Mouse (Mus musculus) stomach, embryonic 14.5 days (tissue): ENCODE results near the gene Tecta. TPM values are rescaled to one million over a fixed set of nuclear protein-coding genes. Genes with fewer than 3 reads are reported as not detected.

Experiments used
- ATAC-seq: fragments of 200-750 bp; cut with Nextera tagmentation; 2 replicates; pipeline ENCODE4 v1.8.0; 2017; ENCODE audit warnings: low read depth, moderate TSS enrichment; ENCODE audit not compliant: insufficient number of reproducible peaks, insufficient read depth, low FRiP score
- H3K27ac ChIP-seq: fragments of 300-500 bp; sonication (generic); 2 replicates; pipeline ENCODE4 v1.5.1; 2014; ENCODE audit warnings: mild to moderate bottlenecking, low read length, moderate library complexity, mixed read lengths
- H3K27me3 ChIP-seq: fragments of 300-500 bp; sonication (generic); 2 replicates; pipeline ENCODE4 v1.6.1; 2014; ENCODE audit warnings: low read length, control low read depth, mixed read lengths; ENCODE audit not compliant: control insufficient read depth, insufficient read depth
- H3K36me3 ChIP-seq: fragments of 300-500 bp; sonication (generic); 2 replicates; pipeline ENCODE4 v1.6.1; 2014; ENCODE audit warnings: mild to moderate bottlenecking, control low read depth, low read length, moderate library complexity, mixed read lengths; ENCODE audit not compliant: control insufficient read depth, insufficient read depth
- H3K4me1 ChIP-seq: fragments of 300-500 bp; sonication (generic); 2 replicates; pipeline ENCODE4 v1.6.1; 2014; ENCODE audit warnings: low read length, control low read depth, mixed read lengths; ENCODE audit not compliant: control insufficient read depth, insufficient read depth
- H3K4me2 ChIP-seq: fragments of 300-500 bp; sonication (generic); replicated peaks from 2 replicates; pipeline ENCODE4 v1.6.1; 2014; ENCODE audit warnings: low read depth, low read length, control low read depth
- H3K4me3 ChIP-seq: fragments of 300-500 bp; sonication (generic); 2 replicates; pipeline ENCODE4 v1.5.1; 2014; ENCODE audit warnings: low read depth, low read length, control low read depth
- H3K9ac ChIP-seq: fragments of 300-500 bp; sonication (generic); replicated peaks from 2 replicates; pipeline ENCODE4 v1.6.1; 2014; ENCODE audit warnings: low read depth, mild to moderate bottlenecking, control low read depth, low read length, moderate library complexity, mixed read lengths
- H3K9me3 ChIP-seq: fragments of 300-500 bp; sonication (generic); 2 replicates; pipeline ENCODE4 v1.6.1; 2016; ENCODE audit warnings: low read depth, low read length, control low read depth; ENCODE audit not compliant: control insufficient read depth
- WGBS: fragments of 180-500 bp; shearing (Covaris S2); extraction: QIAGEN DNeasy Blood & Tissue Kit; methylation state at CpG from one replicate; pipeline ENCODE4 v1.1.7; 2014; 5-methylcytosine and 5-hydroxymethylcytosine counted together
- polyA plus RNA-seq: library from polyadenylated mRNA; unstranded; fragments of >200 nt; fragmentation: Nextera tagmentation; extraction: Ambion mirVana; gene quantifications from 2 replicates; pipeline ENCODE4 v1.2.1, GENCODE M21; 2014

Tecta gene
- polyA plus RNA-seq, 1 experiment from 2014 or later, result 1.9 TPM

GRCm38 (mm10) chr9:42405736-42406135, 6.0 kb upstream of the Tecta start:
- Histone ChIP-seq H3K4me3 (no peak overlapping the region), H3K9ac (no peak overlapping the region), H3K9me3 (no peaks in the 10 kb centered on the region), H3K36me3 (no peaks in the 10 kb centered on the region), H3K4me1 (no peaks in the 10 kb centered on the region), H3K27me3 (no peaks in the 10 kb centered on the region), H3K27ac (no peak overlapping the region), H3K4me2 (no peak overlapping the region)
- WGBS, result 61% methylated on average over 4 of the region's 4 CpGs
- ATAC-seq, result no peak

- no peak overlapping the region for H3K4me3 ChIP-seq
- WGBS, result 83% methylated on average over 6 of the region's 6 CpGs
- no peaks in the 10 kb centered on the region for H3K36me3 ChIP-seq
- H3K27me3 ChIP-seq, result no peaks in the 10 kb centered on the region
- no peak overlapping the region for H3K4me2 ChIP-seq
- no peaks in the 10 kb centered on the region for H3K4me1 ChIP-seq
- H3K27ac ChIP-seq, result no peak overlapping the region
- no peak overlapping the region for H3K9ac ChIP-seq
- no peaks in the 10 kb centered on the region for H3K9me3 ChIP-seq
- ATAC-seq, result no peak
Observed at GRCm38 (mm10) chr9:42401486-42401885, 1.8 kb upstream of the Tecta start.

DNA sequence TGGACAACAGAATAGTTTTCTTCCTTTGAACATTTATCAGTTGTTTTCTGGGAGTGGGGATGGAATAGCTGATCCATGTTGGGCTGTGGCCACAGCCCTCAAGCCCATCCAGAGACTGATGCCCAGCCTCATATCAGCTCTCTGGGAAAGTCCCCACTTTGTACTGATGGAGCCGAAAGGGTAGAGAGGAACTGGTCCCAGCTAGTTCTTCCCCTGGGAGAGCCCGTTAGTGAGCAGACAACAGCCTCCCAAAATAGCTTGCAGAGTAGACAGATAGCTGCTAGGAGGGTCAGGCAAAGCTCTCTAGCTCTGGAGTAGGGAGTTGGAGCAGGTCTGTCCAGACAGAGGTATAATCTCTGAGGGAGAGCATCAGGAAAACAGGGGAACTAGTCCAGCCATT, 3.6 kb downstream of the Tecta start:
- H3K36me3 ChIP-seq, result no peaks in the 10 kb centered on the region
- H3K9me3 ChIP-seq, result no peaks in the 10 kb centered on the region
- ATAC-seq, result no peak
- WGBS, result 71% methylated on average over 2 of the region's 2 CpGs
- H3K4me1 ChIP-seq, result no peaks in the 10 kb centered on the region
- no peak overlapping the region for H3K4me3 ChIP-seq
- no peak overlapping the region for H3K4me2 ChIP-seq
- H3K9ac ChIP-seq, result no peak overlapping the region
- no peaks in the 10 kb centered on the region for H3K27me3 ChIP-seq
- no peak overlapping the region for H3K27ac ChIP-seq

- no peaks in the 10 kb centered on the region for H3K36me3 ChIP-seq
- ATAC-seq, result no peak
- no peaks in the 10 kb centered on the region for H3K27me3 ChIP-seq
- no peaks in the 10 kb centered on the region for H3K9me3 ChIP-seq
- WGBS, result 79% methylated on average over 6 of the region's 6 CpGs
- no peaks in the 10 kb centered on the region for H3K4me1 ChIP-seq
- H3K4me2 ChIP-seq, result no peak overlapping the region
- no peak overlapping the region for H3K9ac ChIP-seq
- no peak overlapping the region for H3K4me3 ChIP-seq
- no peak overlapping the region for H3K27ac ChIP-seq
Observed at GRCm38 (mm10) chr9:42394903-42395302, 4.8 kb downstream of the Tecta start.

DNA sequence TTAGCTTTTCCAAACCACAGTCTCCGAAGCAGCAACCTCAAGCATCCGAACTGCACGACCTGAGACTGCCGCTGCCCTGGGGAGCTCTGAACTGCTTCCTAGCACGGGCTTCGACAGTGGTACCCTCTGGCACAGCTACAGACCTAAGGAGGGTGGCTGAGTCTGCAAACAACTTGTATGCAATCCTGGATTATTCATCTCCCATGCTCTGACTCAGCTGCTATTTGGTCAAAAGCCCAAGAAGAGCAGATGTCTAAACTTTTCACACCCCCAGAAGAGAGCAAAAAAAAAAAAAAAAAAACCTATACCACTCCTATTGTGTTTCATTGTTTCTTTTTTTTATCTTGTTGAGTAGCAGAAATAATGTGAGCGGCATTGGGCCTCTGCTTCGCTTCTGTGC, 5.4 kb downstream of the Tecta start:
- no peak overlapping the region for H3K4me3 ChIP-seq
- no peak for ATAC-seq
- WGBS, result 87% methylated on average over 8 of the region's 8 CpGs

DNA sequence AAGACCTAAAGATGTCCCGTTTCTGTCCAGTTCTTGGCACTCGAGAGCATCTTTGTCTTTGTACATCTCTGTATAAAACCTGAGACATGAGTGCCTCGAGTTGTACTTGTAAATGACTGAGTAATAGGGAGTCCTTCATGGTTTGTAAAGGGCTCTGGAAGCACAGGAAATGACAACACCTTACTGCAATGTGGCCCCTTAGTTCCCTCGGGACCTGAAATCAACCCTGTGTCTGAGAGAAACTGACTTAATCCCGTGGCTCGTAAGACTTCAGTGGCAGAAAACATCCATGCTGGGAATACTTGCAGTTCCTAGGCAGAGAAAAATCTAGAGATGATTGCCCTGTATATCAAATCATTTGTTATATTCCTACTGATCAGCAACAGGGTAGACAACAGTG, 6.8 kb downstream of the Tecta start:
- Histone ChIP-seq H3K27ac (no peak overlapping the region), H3K4me1 (no peaks in the 10 kb centered on the region), H3K36me3 (no peaks in the 10 kb centered on the region), H3K4me3 (no peak overlapping the region), H3K4me2 (no peak overlapping the region), H3K9ac (no peak overlapping the region), H3K9me3 (no peaks in the 10 kb centered on the region), H3K27me3 (no peaks in the 10 kb centered on the region)
- WGBS, result 57% methylated on average over 6 of the region's 6 CpGs
- no peak for ATAC-seq

More for the DNA sequence above, 5.4 kb downstream of the Tecta start:
- no peak overlapping the region for H3K27ac ChIP-seq
- H3K4me2 ChIP-seq, result no peak overlapping the region
- H3K9ac ChIP-seq, result no peak overlapping the region
- no peaks in the 10 kb centered on the region for H3K36me3 ChIP-seq
- no peaks in the 10 kb centered on the region for H3K9me3 ChIP-seq
- no peaks in the 10 kb centered on the region for H3K27me3 ChIP-seq
- H3K4me1 ChIP-seq, result no peaks in the 10 kb centered on the region

DNA sequence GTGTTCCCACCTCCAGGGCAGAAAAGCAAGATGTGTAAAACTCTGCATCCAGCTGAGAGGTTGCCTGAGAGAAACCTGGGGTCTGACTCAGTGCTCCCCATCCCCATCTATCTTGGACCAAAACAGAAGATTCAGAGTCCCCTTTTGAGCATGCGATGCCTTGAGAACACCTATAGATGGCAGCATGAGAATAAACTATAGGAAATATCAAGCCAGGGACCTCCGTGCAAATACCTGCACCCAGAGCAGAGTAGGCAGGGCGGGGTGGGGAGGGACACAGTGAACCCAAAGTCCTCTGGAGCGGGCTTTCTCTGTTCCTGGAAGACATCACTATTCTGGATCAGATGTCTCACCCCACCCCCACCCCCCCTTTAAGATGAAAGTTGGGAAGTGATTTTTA, 11.2 kb downstream of the Tecta start:
- Histone ChIP-seq H3K9me3 (no peaks in the 10 kb centered on the region), H3K9ac (no peak overlapping the region), H3K27ac (no peak overlapping the region), H3K4me1 (no peaks in the 10 kb centered on the region), H3K27me3 (no peaks in the 10 kb centered on the region), H3K4me3 (no peak overlapping the region), H3K4me2 (no peak overlapping the region), H3K36me3 (no peaks in the 10 kb centered on the region)
- WGBS, result 40% methylated on average over 4 of the region's 4 CpGs
- no peak for ATAC-seq

- Histone ChIP-seq H3K36me3 (no peaks in the 10 kb centered on the region), H3K9ac (no peak overlapping the region), H3K4me1 (no peaks in the 10 kb centered on the region), H3K27me3 (no peaks in the 10 kb centered on the region), H3K27ac (no peak overlapping the region), H3K9me3 (no peaks in the 10 kb centered on the region), H3K4me3 (no peak overlapping the region), H3K4me2 (no peak overlapping the region)
- ATAC-seq, result no peak
- 69% methylated on average over 8 of the region's 8 CpGs for WGBS
Observed at GRCm38 (mm10) chr9:42387038-42387437, 12.7 kb downstream of the Tecta start.

GRCm38 (mm10) chr9:42385656-42386055, 14.1 kb downstream of the Tecta start:
- WGBS, result 76% methylated on average over 13 of the region's 13 CpGs
- H3K4me3 ChIP-seq, result no peak overlapping the region
- H3K9ac ChIP-seq, result no peak overlapping the region
- no peaks in the 10 kb centered on the region for H3K4me1 ChIP-seq
- no peaks in the 10 kb centered on the region for H3K27me3 ChIP-seq
- no peak overlapping the region for H3K4me2 ChIP-seq
- no peaks in the 10 kb centered on the region for H3K36me3 ChIP-seq
- no peaks in the 10 kb centered on the region for H3K9me3 ChIP-seq
- no peak overlapping the region for H3K27ac ChIP-seq
- no peak for ATAC-seq
